Mouse (Mus musculus) heart, embryonic 16.5 days (tissue): ENCODE measurements around the gene Npdc1. TPM values are rescaled to one million over a fixed set of nuclear protein-coding genes. Genes with fewer than 3 reads are reported as not detected.
"Not testable (repeated sequence)": the region's sequence is repeated elsewhere in the genome, so short reads cannot be mapped to it uniquely, and the experiment has no call there.

ENCODE experiments used
- ATAC-seq: fragments of 200-750 bp; cut with Nextera tagmentation; replicated peaks from 2 replicates; pipeline ENCODE4 v1.8.0; 2017; ENCODE audit warnings: moderate number of reproducible peaks; ENCODE audit not compliant: insufficient read depth, low FRiP score; ENCODE audit errors: extremely low read depth
- H3K27ac ChIP-seq: fragments of 300-500 bp; sonication (generic); 2 replicates; pipeline ENCODE4 v1.5.1; 2014; ENCODE audit warnings: mild to moderate bottlenecking, low read length, control low read depth, moderate library complexity
- H3K27me3 ChIP-seq: fragments of 300-500 bp; sonication (generic); 2 replicates; pipeline ENCODE4 v1.6.1; 2014; ENCODE audit warnings: low read length, mixed read lengths; ENCODE audit not compliant: control insufficient read depth, insufficient read depth
- H3K36me3 ChIP-seq: fragments of 300-500 bp; sonication (generic); 2 replicates; pipeline ENCODE4 v1.6.1; 2014; ENCODE audit not compliant: control insufficient read depth, insufficient read depth
- H3K4me1 ChIP-seq: fragments of 300-500 bp; sonication (generic); 2 replicates; pipeline ENCODE4 v1.6.1; 2014; ENCODE audit warnings: low read length, mixed read lengths; ENCODE audit not compliant: control insufficient read depth, insufficient read depth
- H3K4me2 ChIP-seq: fragments of 300-500 bp; sonication (generic); 2 replicates; pipeline ENCODE4 v1.6.1; 2014; ENCODE audit warnings: low read depth, mild to moderate bottlenecking, control low read depth, low read length
- H3K4me3 ChIP-seq: fragments of 300-500 bp; sonication (generic); 2 replicates; pipeline ENCODE4 v1.5.1; 2014; ENCODE audit warnings: mild to moderate bottlenecking, control low read depth, low read length
- H3K9ac ChIP-seq: fragments of 300-500 bp; sonication (generic); 2 replicates; pipeline ENCODE4 v1.6.1; 2014; ENCODE audit warnings: low read length, control low read depth
- H3K9me3 ChIP-seq: fragments of 300-500 bp; sonication (generic); replicated peaks from 2 replicates; pipeline ENCODE4 v1.6.1; 2016; ENCODE audit warnings: low read length; ENCODE audit not compliant: control insufficient read depth
- WGBS: fragments of 180-500 bp; shearing (Covaris S2); extraction: QIAGEN DNeasy Blood & Tissue Kit; methylation state at CpG from one replicate; pipeline ENCODE4 v1.1.7; 2014; 5-methylcytosine and 5-hydroxymethylcytosine counted together
- polyA plus RNA-seq: library from polyadenylated mRNA; unstranded; fragments of >200 nt; fragmentation: Nextera tagmentation; extraction: Ambion mirVana; gene quantifications from 2 replicates; pipeline ENCODE4 v1.2.1, GENCODE M21; 2015

The Npdc1 gene
- polyA plus RNA-seq, 1 experiment from 2014 or later = 30.8 TPM

DNA sequence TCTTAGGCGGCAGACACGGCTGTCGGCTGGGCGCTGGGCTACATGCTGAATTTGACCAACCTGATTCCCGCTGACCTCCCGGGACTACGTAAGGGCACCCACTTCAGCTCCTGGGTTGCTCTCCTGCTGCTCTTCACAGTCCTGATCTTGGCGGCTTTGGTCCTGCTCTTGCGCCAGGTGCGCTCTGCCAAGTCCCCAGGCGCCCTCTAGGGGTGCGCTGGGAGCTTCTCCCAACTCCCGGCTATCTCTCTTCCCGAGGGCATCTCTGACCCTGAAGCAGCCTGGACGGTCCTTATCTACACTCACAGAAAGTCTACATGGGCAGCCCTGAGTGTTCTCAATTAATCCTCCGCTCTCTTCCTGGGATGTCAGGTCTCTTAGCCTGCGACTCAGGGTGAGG, 1.6 kb downstream of the Npdc1 start:
- ATAC-seq = no peak
- Histone ChIP-seq H3K4me3 (peak overlapping the region; percentile 6; the same call in 1 of the 2 replicates), H3K4me1 (peaks cover 5% of the 10 kb centered on the region; the same call in 1 of the 2 replicates), H3K9me3 (no peaks in the 10 kb centered on the region), H3K9ac (no peak overlapping the region), H3K27me3 (peaks cover 75% of the 10 kb centered on the region), H3K27ac (no peak overlapping the region), H3K4me2 (peak overlapping the region; percentile 7), H3K36me3 (no peaks in the 10 kb centered on the region)
- 3% methylated on average over 17 of the region's 17 CpGs for WGBS

DNA sequence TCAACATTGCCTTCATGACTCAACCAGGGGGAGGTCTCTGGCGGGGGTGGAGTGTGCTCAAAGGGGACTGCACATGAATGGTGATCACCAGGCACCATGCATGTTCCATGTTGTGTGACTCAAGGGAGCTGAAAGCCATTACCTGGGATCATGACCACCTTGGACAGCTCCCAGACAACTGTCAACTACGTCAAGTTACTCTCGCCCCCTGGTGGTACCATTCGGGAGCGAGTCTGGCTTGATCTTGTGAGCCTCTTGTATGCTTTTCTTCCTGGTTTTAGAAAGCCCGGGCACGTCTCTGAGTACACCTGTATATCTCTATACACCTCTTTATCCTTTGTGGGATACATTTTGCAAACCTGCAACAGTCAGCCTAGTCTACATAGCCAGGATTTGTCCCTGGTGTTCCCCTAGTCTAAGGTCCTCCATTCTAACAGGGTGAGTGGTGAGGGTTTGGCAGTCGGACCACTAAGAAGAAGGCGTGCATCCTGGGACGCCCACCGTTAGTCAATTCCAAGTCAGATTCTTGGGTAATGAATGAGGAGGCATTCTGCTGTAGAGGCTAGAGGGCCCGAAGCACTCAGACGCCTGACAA, 3.3 kb downstream of the Npdc1 start:
- Histone ChIP-seq H3K4me1 (no peaks in the 10 kb centered on the region; the same call in 1 of the 2 replicates), H3K36me3 (no peaks in the 10 kb centered on the region), H3K9ac (peak overlapping the region; percentile 67; the same call in 1 of the 2 replicates), H3K4me3 (peak overlapping the region; percentile 58), H3K27ac (no peak overlapping the region), H3K27me3 (peaks cover 62% of the 10 kb centered on the region), H3K9me3 (no peaks in the 10 kb centered on the region), H3K4me2 (peak overlapping the region; percentile 62)
- ATAC-seq = no peak
- whole genome bisulfite sequencing = under 1% methylated on average over 13 of the region's 13 CpGs

DNA sequence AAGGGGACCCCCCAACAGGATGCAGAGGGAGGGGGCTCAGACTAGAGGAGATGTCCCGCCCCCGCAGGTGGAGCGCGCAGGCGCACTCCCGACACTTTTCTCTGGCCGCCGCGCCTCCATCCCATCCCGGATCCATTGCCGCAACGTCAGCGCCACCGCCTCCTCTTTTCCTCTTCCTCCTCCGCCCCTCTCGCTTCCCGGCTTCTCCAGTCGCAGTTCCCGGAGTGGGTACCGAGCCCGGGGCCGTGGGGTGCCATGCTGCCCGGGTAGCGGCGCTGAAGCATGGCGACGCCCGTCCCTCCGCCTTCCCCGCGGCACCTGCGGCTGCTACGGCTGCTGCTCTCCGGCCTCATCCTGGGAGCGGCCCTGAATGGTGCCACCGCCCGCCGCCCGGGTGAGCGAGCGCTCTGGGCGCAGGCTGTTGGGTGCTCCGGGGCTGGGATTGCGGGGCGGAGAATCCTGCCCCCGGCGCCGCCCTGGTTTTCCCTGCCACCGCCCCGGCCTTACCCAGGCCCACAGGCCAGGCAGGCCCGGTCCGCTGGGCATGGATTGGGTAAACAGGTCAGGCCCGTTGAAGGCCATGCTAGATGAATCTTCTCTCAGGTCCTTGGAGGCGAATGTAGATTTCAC, 3.9 kb downstream of the Npdc1 start:
- H3K9me3 ChIP-seq = no peaks in the 10 kb centered on the region
- no peaks in the 10 kb centered on the region; the same call in 1 of the 2 replicates for H3K4me1 ChIP-seq
- H3K9ac ChIP-seq = peak overlapping the region; percentile 67
- no peak overlapping the region for H3K27ac ChIP-seq
- peak overlapping the region; percentile 62 for H3K4me2 ChIP-seq
- WGBS = 1% methylated on average over 53 of the region's 54 CpGs
- H3K27me3 ChIP-seq = peaks cover 59% of the 10 kb centered on the region
- peak; percentile 53 for ATAC-seq
- peak overlapping the region; percentile 58 for H3K4me3 ChIP-seq
- H3K36me3 ChIP-seq = no peaks in the 10 kb centered on the region

DNA sequence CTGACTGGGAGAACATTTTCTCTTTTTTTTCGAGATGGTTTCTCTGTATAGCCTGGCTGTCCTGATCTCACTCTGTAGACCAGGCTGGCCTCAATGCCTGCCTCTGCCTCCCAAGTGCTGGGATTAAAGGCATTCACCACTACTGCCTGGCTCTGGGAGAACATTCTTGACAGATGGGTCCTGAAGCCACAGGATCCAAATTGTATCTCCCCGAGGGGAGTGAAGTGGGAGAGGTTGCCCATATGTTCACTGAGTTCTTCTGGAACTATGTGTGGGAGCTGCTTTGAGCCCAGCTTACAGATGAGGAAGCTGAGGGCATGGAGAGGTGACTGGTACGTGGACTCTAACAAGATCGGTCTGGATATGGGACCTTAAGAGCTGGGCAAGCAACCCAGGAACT, 4.8 kb downstream of the Npdc1 start:
- Histone ChIP-seq H3K4me2 (0 out of 2 replicates have a peak overlapping the region, but pooled peaks have one; percentile 62), H3K4me1 (no peaks in the 10 kb centered on the region; the same call in 1 of the 2 replicates), H3K9ac (no peak overlapping the region), H3K27ac (no peak overlapping the region), H3K27me3 (peaks cover 53% of the 10 kb centered on the region), H3K4me3 (no peak overlapping the region), H3K9me3 (no peaks in the 10 kb centered on the region), H3K36me3 (no peaks in the 10 kb centered on the region)
- 81% methylated on average over 4 of the region's 4 CpGs for WGBS
- no peak for ATAC-seq

- H3K9ac ChIP-seq = no peak overlapping the region
- no peaks in the 10 kb centered on the region for H3K4me1 ChIP-seq
- peaks cover 15% of the 10 kb centered on the region for H3K27me3 ChIP-seq
- no peaks in the 10 kb centered on the region for H3K36me3 ChIP-seq
- H3K9me3 ChIP-seq = no peaks in the 10 kb centered on the region
- H3K27ac ChIP-seq = no peak overlapping the region
- no peak overlapping the region for H3K4me3 ChIP-seq
- WGBS = 77% methylated on average over 10 of the region's 10 CpGs
- no peak for ATAC-seq
- H3K4me2 ChIP-seq = no peak overlapping the region
Measured at GRCm38 (mm10) chr2:25408908-25409307, 9.8 kb downstream of the Npdc1 start.

GRCm38 (mm10) chr2:25413436-25413835, 14.3 kb downstream of the Npdc1 start:
- H3K36me3 ChIP-seq, H3K27me3 ChIP-seq, H3K9me3 ChIP-seq, H3K4me2 ChIP-seq, H3K4me3 ChIP-seq, H3K27ac ChIP-seq, ATAC-seq, H3K9ac ChIP-seq, H3K4me1 ChIP-seq: not testable (repeated sequence)

DNA sequence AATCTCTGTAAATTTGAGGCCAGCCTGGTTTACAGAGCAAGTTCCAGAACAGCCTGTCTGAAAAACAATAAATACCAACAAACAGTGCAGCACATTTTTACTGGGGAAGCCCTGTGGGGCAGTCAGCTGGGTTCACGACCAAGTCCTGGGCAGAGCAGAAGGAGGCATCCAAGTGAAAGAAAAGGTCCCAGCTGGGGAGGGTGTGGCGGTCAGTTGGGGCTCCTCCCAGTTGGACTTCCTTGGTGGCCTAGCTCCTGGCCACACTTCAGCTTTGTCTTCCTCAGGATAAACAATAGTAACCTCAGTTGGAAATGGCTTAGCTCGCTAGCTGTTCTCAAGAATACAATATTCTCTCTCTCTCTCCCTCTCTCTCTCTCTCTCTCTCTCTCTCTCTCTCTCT, 18.3 kb downstream of the Npdc1 start:
- no peaks in the 10 kb centered on the region for H3K9me3 ChIP-seq
- H3K9ac ChIP-seq = no peak overlapping the region
- no peaks in the 10 kb centered on the region for H3K27me3 ChIP-seq
- H3K27ac ChIP-seq = no peak overlapping the region
- 35% methylated on average over 3 of the region's 3 CpGs for WGBS
- peaks cover under 1% of the 10 kb centered on the region for H3K4me1 ChIP-seq
- ATAC-seq = no peak
- no peak overlapping the region for H3K4me3 ChIP-seq
- no peaks in the 10 kb centered on the region for H3K36me3 ChIP-seq
- no peak overlapping the region for H3K4me2 ChIP-seq

GRCm38 (mm10) chr2:25421896-25422295, 22.7 kb downstream of the Npdc1 start:
- Histone ChIP-seq H3K4me2 (no peak overlapping the region), H3K27ac (no peak overlapping the region), H3K27me3 (peaks cover 26% of the 10 kb centered on the region), H3K4me1 (peaks cover 3% of the 10 kb centered on the region), H3K36me3 (no peaks in the 10 kb centered on the region), H3K9ac (no peak overlapping the region), H3K9me3 (no peaks in the 10 kb centered on the region), H3K4me3 (no peak overlapping the region)
- WGBS = 8% methylated on average over 3 of the region's 3 CpGs
- ATAC-seq = no peak

DNA sequence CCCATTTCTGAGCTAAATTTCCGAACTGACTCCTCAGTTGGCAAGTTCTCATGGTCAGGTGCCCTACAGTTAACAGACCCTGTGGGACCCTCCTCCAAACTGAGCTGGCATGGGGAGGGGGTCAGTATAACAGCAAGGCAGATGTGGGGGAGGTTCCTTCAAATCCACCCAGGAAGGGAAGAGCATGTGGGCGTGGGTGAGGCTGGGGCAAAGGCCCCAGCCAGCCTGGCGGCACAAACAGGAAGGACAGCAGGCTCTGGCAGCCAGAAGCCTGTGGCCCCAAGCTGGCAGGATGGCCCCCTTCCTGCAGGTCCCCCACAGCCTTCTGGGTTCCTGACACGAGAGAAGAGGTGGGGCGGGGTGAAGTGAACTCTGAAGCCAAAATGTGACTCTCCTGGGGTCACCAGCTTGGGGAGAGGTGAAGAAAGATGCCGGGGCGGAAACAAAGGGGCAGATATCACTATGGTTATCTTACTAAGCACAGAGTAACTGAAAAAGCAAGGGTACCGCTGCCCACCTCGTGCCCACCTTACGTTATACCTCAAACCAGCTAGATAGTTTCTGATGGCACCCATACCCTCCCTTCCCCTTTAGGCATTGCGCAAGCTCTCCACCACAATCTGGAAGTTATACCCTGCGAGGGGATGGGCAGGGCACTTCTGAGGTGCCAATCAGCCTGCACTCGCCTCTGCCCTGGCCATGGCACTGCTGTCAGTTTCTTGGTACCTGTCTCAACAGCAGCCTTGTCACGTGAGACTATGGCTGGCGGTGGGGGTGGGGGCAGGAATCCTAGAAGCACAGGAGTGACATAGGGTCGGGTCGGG, 23.6 kb downstream of the Npdc1 start, which contains the start of gene Fut7:
Gene Fut7 (plus strand): TSS at position 681 of the 824 bp plus-strand sequence.
- Histone ChIP-seq H3K4me1 (peaks cover 3% of the 10 kb centered on the region), H3K27ac (no peak within 1 kb of the TSS), H3K36me3 (no peaks in the 10 kb centered on the region), H3K9me3 (no peaks in the 10 kb centered on the region), H3K9ac (no peak within 1 kb of the TSS), H3K27me3 (peaks cover 26% of the 10 kb centered on the region), H3K4me3 (no peak within 1 kb of the TSS), H3K4me2 (no peak within 1 kb of the TSS)
- ATAC-seq = no peak
- WGBS = 53% methylated on average over 17 of the region's 17 CpGs
